Mouse (Mus musculus) heart, adult 8-10 months (tissue): ENCODE measurements at regions not wholly inside any gene's neighbourhood (a gene's known extent, or its start where the extent isn't known, plus 50 kb on each side); places are given as distances from the start of the nearest gene placed in this dataset. TPM values are rescaled to one million over a fixed set of nuclear protein-coding genes. Genes with fewer than 3 reads are reported as not detected.

Experiments
- DNase-seq: peaks from one replicate; pipeline ENCODE4 v3.0.0; 2022; ENCODE audit warnings: low spot score
- microRNA-seq: library from miRNA; unstranded; fragments of <30 nt; microRNA quantifications from one replicate; pipeline ENCODE4 v1.2.0, GENCODE M21; 2022

GRCm38 (mm10) chr5:118494649-118495477 is 65.6 kb upstream of the Med13l start:
- no peak for DNase-seq

- no peak for DNase-seq
These were observed 65.1 kb upstream of the Med13l start for GRCm38 (mm10) chr5:118495478-118495760.

- DNase-seq: no peak
These were observed 58.9 kb upstream of the Med13l start for GRCm38 (mm10) chr5:118501624-118502023.

DNA sequence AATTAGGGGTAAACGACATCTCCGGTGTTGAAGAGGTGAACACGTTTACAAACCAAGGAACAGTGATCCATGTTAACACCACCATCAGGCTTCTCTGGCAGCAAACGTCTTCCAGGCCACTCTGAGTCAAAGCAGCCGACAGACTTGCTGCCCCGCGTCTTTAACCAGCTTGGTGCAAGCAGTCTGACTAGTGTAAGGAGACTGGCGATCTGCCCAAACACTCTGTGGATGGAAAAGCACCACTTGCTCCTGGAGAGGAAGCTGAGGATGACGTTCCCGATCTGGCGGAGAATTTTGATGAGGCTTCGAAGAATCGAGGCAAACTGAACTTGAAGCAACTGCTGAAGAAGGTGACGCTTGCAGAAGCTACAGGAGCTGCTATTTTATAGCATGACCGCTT is 57.5 kb upstream of the Med13l start:
- no peak for DNase-seq

DNA sequence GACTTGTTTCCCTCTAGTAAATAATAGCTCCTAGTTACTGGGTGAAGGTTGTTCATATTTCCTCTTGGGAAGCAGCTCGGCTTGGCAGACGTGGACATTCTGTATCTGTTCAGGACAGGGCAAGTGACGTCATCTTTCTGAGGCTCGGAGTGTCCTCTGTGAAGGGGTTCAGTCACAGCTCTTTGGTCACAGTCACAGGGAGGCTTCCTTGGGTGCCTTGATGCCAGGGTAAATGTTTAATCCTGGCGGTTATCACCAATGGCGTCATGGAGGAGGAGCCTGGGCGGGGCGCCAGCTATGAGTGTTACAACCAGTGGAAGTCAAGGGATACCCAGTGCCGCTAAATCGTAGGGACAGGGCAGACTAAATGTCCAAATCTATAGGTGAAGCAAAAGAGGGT is 56.3 kb upstream of the Med13l start:
- DNase-seq: peak; percentile 55

- no peak for DNase-seq
These were observed 55.6 kb upstream of the Med13l start for GRCm38 (mm10) chr5:118504926-118505325.

- no peak for DNase-seq
These were observed 50.6 kb upstream of the Med13l start for GRCm38 (mm10) chr5:118509871-118510270.

Small RNA genes in the stretch of these regions (microRNA-seq; reads per million reads assigned to microRNA genes)
- gene Gm26455: not detected
